Mouse (Mus musculus) lung, embryonic 14.5 days (tissue): ENCODE data around the gene Hist1h3a. TPM values are rescaled to one million over a fixed set of nuclear protein-coding genes. Genes with fewer than 3 reads are reported as not detected.
A peak's percentile ranks its signal among the peaks of the same experiment; 100 is the strongest.
"Not testable (repeated sequence)": the region's sequence is repeated elsewhere in the genome, so short reads cannot be mapped to it uniquely, and the experiment has no call there.

Experiments
- ATAC-seq: fragments of 200-750 bp; cut with Nextera tagmentation; 2 replicates; pipeline ENCODE4 v1.8.0; 2017; ENCODE audit warnings: mild to moderate bottlenecking, moderate TSS enrichment, moderate library complexity; ENCODE audit not compliant: insufficient read depth
- DNase-seq: peaks from one replicate; pipeline ENCODE4 v3.0.0-alpha.2; 2015
- H3K27ac ChIP-seq: fragments of 300-500 bp; sonication (generic); 2 replicates; pipeline ENCODE4 v1.5.1; 2014; ENCODE audit warnings: low read depth, mild to moderate bottlenecking, moderate library complexity
- H3K27me3 ChIP-seq: fragments of 300-500 bp; sonication (generic); 2 replicates; pipeline ENCODE4 v1.6.1; 2014; ENCODE audit warnings: low read length, control low read depth; ENCODE audit not compliant: insufficient read depth
- H3K36me3 ChIP-seq: fragments of 300-500 bp; sonication (generic); 2 replicates; pipeline ENCODE4 v1.6.1; 2014; ENCODE audit warnings: control low read depth; ENCODE audit not compliant: insufficient read depth
- H3K4me1 ChIP-seq: fragments of 300-500 bp; sonication (generic); 2 replicates; pipeline ENCODE4 v1.6.1; 2014; ENCODE audit warnings: antibody characterized with exemption, control low read depth; ENCODE audit not compliant: insufficient read depth
- H3K4me2 ChIP-seq: fragments of 300-500 bp; sonication (generic); 2 replicates; pipeline ENCODE4 v1.6.1; 2014; ENCODE audit warnings: mild to moderate bottlenecking
- H3K4me3 ChIP-seq: fragments of 300-500 bp; sonication (generic); 2 replicates; pipeline ENCODE4 v1.5.1; 2014; ENCODE audit warnings: low read depth, low read length
- H3K9ac ChIP-seq: fragments of 300-500 bp; sonication (generic); 2 replicates; pipeline ENCODE4 v1.6.1; 2014
- H3K9me3 ChIP-seq: fragments of 300-500 bp; sonication (generic); 2 replicates; pipeline ENCODE4 v1.6.1; 2016; ENCODE audit warnings: low read depth, low read length, control low read depth
- CTCF ChIP-seq: IDR thresholded peaks from 2 replicates; pipeline ENCODE4 v1.5.1; 2016; ENCODE audit warnings: antibody characterized with exemption, low read depth
- WGBS: fragments of 180-500 bp; shearing (Covaris S2); extraction: QIAGEN DNeasy Blood & Tissue Kit; methylation state at CpG from one replicate; pipeline ENCODE4 v1.1.7; 2014; 5-methylcytosine and 5-hydroxymethylcytosine counted together
- polyA plus RNA-seq: library from polyadenylated mRNA; unstranded; fragments of >200 nt; fragmentation: Nextera tagmentation; extraction: Ambion mirVana; gene quantifications from 2 replicates; pipeline ENCODE4 v1.2.1, GENCODE M21; 2014

The Hist1h3a gene
- polyA plus RNA-seq, 1 experiment from 2014 or later = 9.2 TPM

DNA sequence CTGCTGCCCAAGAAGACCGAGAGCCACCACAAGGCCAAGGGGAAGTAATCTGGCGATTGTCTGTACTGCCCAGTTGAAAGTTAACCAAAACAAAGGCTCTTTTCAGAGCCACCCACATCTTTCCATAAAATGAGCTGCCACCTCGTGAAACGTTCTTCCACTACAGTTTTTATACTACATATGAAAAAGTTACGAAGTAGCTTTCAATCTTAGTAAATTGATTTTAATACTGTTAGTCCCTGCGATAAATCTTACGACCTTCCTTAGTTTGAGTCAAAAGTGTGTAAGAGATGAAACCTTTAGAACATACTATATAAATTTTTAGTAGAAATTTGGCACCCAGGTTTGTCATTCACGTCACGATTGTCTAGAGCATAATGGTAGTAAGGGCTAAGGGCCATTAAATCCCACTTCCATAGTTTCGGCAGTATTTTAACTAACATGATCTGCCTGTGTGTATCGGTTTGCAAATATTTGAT, 10.7 kb downstream of the Hist1h3a start:
- peak overlapping the region; percentile 56 for H3K9ac ChIP-seq
- ATAC-seq = 0 out of 2 replicates have a peak, but pooled peaks have one; percentile 18
- no peak for TF ChIP-seq CTCF
- under 1% methylated on average over 11 of the region's 11 CpGs for WGBS
- H3K36me3 ChIP-seq = no peaks in the 10 kb centered on the region
- peak overlapping the region; percentile 64 for H3K4me2 ChIP-seq
- H3K4me3 ChIP-seq = peak overlapping the region; percentile 41
- H3K9me3 ChIP-seq = no peaks in the 10 kb centered on the region
- H3K4me1 ChIP-seq = peaks cover 12% of the 10 kb centered on the region
- no peaks in the 10 kb centered on the region for H3K27me3 ChIP-seq
- peak; percentile 72 for DNase-seq
- peak overlapping the region; percentile 98 for H3K27ac ChIP-seq

DNA sequence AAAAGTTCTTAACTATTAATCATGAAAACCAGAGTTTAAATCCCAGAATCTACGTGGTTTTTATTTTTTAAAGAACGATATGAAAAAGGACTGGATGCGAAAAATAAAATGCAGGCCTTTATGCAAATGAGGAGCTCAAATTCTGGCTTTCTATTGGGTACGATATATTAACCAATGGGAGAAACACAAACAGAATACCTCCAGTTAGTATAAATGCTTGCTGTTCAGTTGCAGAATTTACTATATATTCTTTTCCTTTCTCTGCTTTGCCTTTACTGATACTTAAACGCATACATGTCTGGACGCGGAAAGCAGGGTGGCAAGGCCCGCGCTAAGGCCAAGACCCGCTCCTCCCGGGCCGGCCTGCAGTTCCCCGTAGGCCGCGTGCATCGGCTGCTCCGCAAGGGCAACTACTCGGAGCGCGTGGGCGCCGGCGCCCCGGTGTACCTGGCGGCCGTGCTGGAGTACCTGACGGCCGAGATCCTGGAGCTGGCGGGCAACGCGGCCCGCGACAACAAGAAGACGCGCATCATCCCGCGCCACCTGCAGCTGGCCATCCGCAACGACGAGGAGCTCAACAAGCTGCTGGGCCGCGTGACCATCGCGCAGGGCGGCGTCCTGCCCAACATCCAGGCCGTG, 11.2 kb downstream of the Hist1h3a start, which contains the start of gene Hist1h2ab:
Hist1h2ab (plus strand) TSS at position 288 of the 639 bp plus-strand sequence.
- H3K36me3 ChIP-seq, H3K27me3 ChIP-seq, H3K9me3 ChIP-seq: not testable (repeated sequence)
- H3K9ac ChIP-seq = peak within 1 kb of the TSS; percentile 56
- peak within 1 kb of the TSS; percentile 98 for H3K27ac ChIP-seq
- DNase-seq = peak; percentile 92
- peak within 1 kb of the TSS; percentile 64 for H3K4me2 ChIP-seq
- peak; percentile 43 for ATAC-seq
- peaks cover 12% of the 10 kb centered on the region for H3K4me1 ChIP-seq
- under 1% methylated on average over 27 of the region's 47 CpGs for WGBS
- peak within 1 kb of the TSS; percentile 41 for H3K4me3 ChIP-seq

DNA sequence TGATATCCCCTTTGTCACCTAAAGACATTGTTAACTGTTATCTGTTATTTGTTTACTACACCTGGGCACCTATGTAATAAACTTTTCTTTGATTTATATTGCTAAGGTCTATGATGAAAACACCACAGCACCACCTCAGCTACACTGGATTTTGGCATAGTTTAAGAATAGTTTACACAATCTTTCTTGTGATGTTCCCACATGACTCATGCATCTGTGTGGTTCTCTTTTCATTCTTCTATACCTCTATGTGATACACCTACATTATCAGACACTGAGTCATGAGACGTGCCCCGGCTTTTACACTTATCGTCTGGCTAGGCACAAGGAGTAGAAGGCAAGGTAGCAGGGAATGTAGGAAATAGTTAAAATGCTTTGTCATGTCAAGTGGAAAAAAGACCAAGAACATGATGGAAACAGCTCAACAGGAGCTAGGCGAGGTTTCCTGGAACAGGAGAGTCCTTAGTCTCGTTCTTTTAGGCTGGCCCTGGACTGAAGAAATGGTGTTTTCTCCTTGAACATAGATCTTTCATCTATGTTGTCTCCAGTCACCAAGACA, 12.5 kb downstream of the Hist1h3a start:
- no peak overlapping the region for H3K4me2 ChIP-seq
- TF ChIP-seq CTCF = no peak
- H3K9me3 ChIP-seq = no peaks in the 10 kb centered on the region
- H3K36me3 ChIP-seq = no peaks in the 10 kb centered on the region
- WGBS = 90% methylated on average over 5 of the region's 5 CpGs
- no peak for DNase-seq
- H3K4me3 ChIP-seq = no peak overlapping the region
- no peak for ATAC-seq
- H3K27ac ChIP-seq = peak overlapping the region; percentile 98
- peaks cover 12% of the 10 kb centered on the region for H3K4me1 ChIP-seq
- no peaks in the 10 kb centered on the region for H3K27me3 ChIP-seq
- no peak overlapping the region for H3K9ac ChIP-seq

DNA sequence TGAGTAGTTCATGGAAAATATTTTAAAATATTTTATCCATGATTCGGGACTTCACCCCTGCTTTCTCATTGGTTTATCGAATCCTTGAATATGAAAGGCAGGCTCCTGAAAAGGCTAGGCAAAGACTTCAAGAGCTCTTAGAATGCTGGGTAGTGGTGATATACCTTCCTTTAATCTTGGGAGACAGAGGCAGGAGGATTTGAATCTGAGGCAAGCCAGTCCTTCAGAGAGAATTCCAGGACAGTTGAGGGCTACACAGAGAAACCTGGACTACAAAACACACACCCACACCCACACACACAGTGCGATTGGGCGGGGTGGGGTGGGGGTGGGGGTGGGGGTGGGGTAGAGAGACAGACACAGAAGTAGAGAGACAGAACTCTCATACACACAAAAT, 14.3 kb downstream of the Hist1h3a start:
- peak overlapping the region; percentile 100 for H3K27ac ChIP-seq
- H3K9me3 ChIP-seq = no peaks in the 10 kb centered on the region
- H3K27me3 ChIP-seq = no peaks in the 10 kb centered on the region
- DNase-seq (peak; percentile 64), ATAC-seq (no peak)
- H3K36me3 ChIP-seq = no peaks in the 10 kb centered on the region
- 6% methylated on average over 4 of the region's 4 CpGs for WGBS
- peaks cover 8% of the 10 kb centered on the region for H3K4me1 ChIP-seq
- peak overlapping the region; percentile 62 for H3K9ac ChIP-seq
- H3K4me2 ChIP-seq = peak overlapping the region; percentile 91
- no peak for TF ChIP-seq CTCF
- H3K4me3 ChIP-seq = peak overlapping the region; percentile 45

DNA sequence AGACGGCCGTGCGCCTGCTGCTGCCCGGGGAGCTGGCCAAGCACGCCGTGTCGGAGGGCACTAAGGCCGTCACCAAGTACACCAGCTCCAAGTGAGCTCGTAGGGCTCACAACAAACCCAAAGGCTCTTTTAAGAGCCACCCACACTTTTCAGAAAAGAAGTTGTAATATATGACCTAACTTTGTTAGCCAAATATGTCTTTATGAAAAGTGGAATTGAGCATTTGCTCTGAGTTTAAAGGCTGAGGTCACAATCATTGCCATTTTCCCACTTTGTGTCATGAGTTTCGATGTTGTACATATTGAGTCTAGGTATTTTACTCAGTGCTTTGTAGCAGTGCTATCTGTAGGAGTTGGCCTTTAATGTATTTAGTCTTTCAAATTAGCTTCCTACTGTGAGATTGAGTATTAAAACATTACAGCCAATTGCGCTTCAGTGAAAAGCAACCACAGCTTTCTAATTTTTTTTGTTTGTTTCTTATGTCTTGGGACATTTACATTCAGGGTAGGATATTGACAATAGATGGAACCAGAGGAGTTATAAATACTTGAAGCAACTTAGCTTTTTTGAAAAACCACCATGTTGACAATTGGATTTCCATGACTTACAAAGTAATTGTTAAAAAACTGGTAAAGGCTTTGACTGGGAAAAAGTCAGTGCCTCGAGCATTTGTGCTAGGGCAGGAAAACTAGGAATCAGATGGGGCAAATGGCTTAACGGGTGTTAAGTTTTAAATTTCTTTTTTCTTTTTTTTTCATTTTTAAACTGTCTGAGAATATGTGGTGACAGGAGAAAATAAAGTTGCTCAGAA, 14.9 kb downstream of the Hist1h3a start:
- 2% methylated on average over 10 of the region's 13 CpGs for WGBS
- Histone ChIP-seq H3K9ac (peak overlapping the region; percentile 62), H3K9me3 (no peaks in the 10 kb centered on the region), H3K4me3 (peak overlapping the region; percentile 45), H3K27me3 (no peaks in the 10 kb centered on the region), H3K4me1 (peaks cover 8% of the 10 kb centered on the region), H3K4me2 (peak overlapping the region; percentile 91), H3K27ac (peak overlapping the region; percentile 100), H3K36me3 (no peaks in the 10 kb centered on the region)
- no peak for TF ChIP-seq CTCF
- ATAC-seq (no peak; the same call in 1 of the 2 replicates), DNase-seq (peak; percentile 73)

DNA sequence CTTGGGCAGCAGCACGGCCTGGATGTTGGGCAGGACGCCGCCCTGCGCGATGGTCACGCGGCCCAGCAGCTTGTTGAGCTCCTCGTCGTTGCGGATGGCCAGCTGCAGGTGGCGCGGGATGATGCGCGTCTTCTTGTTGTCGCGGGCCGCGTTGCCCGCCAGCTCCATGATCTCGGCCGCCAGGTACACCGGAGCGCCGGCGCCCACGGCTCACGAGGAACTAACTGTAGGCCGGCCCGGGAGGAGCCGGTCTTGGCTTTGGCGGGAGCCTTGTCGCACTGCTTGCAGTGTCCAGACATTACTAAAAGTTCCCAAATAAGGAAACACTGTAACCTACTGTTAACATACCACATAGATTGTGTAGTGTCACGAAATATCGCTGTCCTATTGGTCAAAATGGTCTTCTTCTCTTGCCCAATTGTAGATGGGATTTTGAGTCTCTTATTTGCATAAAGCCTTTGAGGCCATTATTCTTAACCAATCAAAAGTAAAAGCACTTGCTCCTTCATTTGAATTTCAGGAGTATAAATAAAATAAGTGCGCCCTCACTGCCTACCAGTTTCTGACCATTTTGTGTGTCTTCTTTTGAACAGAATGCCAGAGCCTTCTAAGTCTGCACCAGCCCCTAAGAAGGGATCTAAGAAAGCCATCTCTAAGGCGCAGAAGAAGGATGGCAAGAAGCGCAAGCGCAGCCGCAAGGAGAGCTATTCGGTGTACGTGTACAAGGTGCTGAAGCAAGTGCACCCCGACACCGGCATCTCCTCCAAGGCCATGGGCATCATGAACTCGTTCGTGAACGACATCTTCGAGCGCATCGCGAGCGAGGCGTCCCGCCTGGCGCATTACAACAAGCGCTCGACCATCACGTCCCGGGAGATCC, 15.7 kb downstream of the Hist1h3a start, which contains the start of gene Hist1h2bb:
Hist1h2bb (plus strand) TSS at position 534 of the 880 bp plus-strand sequence.
- Histone ChIP-seq H3K4me2 (peak within 1 kb of the TSS; percentile 91), H3K27ac (peak within 1 kb of the TSS; percentile 100), H3K9ac (peak within 1 kb of the TSS; percentile 79), H3K4me3 (peak within 1 kb of the TSS; percentile 45)
- H3K9me3 ChIP-seq, H3K27me3 ChIP-seq, H3K4me1 ChIP-seq, H3K36me3 ChIP-seq: not testable (repeated sequence)
- TF ChIP-seq CTCF = peak; percentile 5; the same call in 1 of the 2 replicates
- ATAC-seq (peak; percentile 93), DNase-seq (peak; percentile 93)
- under 1% methylated on average over 35 of the region's 58 CpGs for WGBS
